Mouse (Mus musculus) stomach, postnatal 0 days (tissue): Measurements from ENCODE around the gene Ndufs8. TPM values are rescaled to one million over a fixed set of nuclear protein-coding genes. Genes with fewer than 3 reads are reported as not detected.

Experiments
- ATAC-seq: fragments of 200-750 bp; cut with Nextera tagmentation; 2 replicates; pipeline ENCODE4 v1.8.0; 2017; ENCODE audit not compliant: low FRiP score, low TSS enrichment
- DNase-seq: peaks from one replicate; pipeline ENCODE4 v3.0.0-alpha.2; 2016; ENCODE audit warnings: low spot score
- H3K27ac ChIP-seq: fragments of 300-500 bp; sonication (generic); replicated peaks from 2 replicates; pipeline ENCODE4 v1.5.1; 2014; ENCODE audit warnings: mild to moderate bottlenecking, control low read depth
- H3K27me3 ChIP-seq: fragments of 300-500 bp; sonication (generic); 2 replicates; pipeline ENCODE4 v1.6.1; 2014; ENCODE audit warnings: low read length; ENCODE audit not compliant: control insufficient read depth, insufficient read depth
- H3K36me3 ChIP-seq: fragments of 300-500 bp; sonication (generic); 2 replicates; pipeline ENCODE4 v1.6.1; 2014; ENCODE audit warnings: low read length, mixed read lengths; ENCODE audit not compliant: control insufficient read depth, insufficient read depth
- H3K4me1 ChIP-seq: fragments of 300-500 bp; sonication (generic); replicated peaks from 2 replicates; pipeline ENCODE4 v1.6.1; 2014; ENCODE audit warnings: antibody characterized with exemption; ENCODE audit not compliant: control insufficient read depth, insufficient read depth
- H3K4me2 ChIP-seq: fragments of 300-500 bp; sonication (generic); replicated peaks from 2 replicates; pipeline ENCODE4 v1.6.1; 2014; ENCODE audit warnings: low read depth, mild to moderate bottlenecking, control low read depth, moderate library complexity
- H3K4me3 ChIP-seq: fragments of 300-500 bp; sonication (generic); 2 replicates; pipeline ENCODE4 v1.5.1; 2014; ENCODE audit warnings: low read depth, low read length, control low read depth
- H3K9ac ChIP-seq: fragments of 300-500 bp; sonication (generic); 2 replicates; pipeline ENCODE4 v1.6.1; 2014; ENCODE audit warnings: mild to moderate bottlenecking, low read length, control low read depth, mixed read lengths
- H3K9me3 ChIP-seq: fragments of 300-500 bp; sonication (generic); 2 replicates; pipeline ENCODE4 v1.6.1; 2016; ENCODE audit warnings: low read length; ENCODE audit not compliant: control insufficient read depth
- CTCF ChIP-seq: IDR thresholded peaks from 2 replicates; pipeline ENCODE4 v1.5.1; 2016; ENCODE audit warnings: antibody characterized with exemption, low read depth, mild to moderate bottlenecking, moderate library complexity
- EP300 ChIP-seq: optimal IDR thresholded peaks from 2 replicates; pipeline ENCODE3; 2016; ENCODE audit warnings: antibody characterized with exemption
- whole genome bisulfite sequencing: fragments of 180-500 bp; shearing (Covaris S2); extraction: QIAGEN DNeasy Blood & Tissue Kit; methylation state at CpG from one replicate; pipeline ENCODE4 v1.1.7; 2014; 5-methylcytosine and 5-hydroxymethylcytosine counted together
- polyA plus RNA-seq: library from polyadenylated mRNA; unstranded; fragments of >200 nt; fragmentation: Nextera tagmentation; extraction: Ambion mirVana; gene quantifications from 2 replicates; pipeline ENCODE4 v1.2.1, GENCODE M21; 2015

Gene Ndufs8
- polyA plus RNA-seq, 1 experiment from 2014 or later, result 284 TPM

GRCm38 (mm10) chr19:3924190-3924589, 11.6 kb upstream of the Ndufs8 start:
- Histone ChIP-seq H3K4me1 (no peaks in the 10 kb centered on the region), H3K27ac (0 out of 2 replicates have a peak overlapping the region, but pooled peaks have one; percentile 35), H3K36me3 (no peaks in the 10 kb centered on the region), H3K4me2 (no peak overlapping the region), H3K9me3 (no peaks in the 10 kb centered on the region), H3K9ac (no peak overlapping the region), H3K4me3 (no peak overlapping the region), H3K27me3 (no peaks in the 10 kb centered on the region)
- ATAC-seq, result no peak
- TF ChIP-seq CTCF, result no peak
- no peak for TF ChIP-seq EP300
- no peak for DNase-seq
- 64% methylated on average over 8 of the region's 8 CpGs for WGBS

- 46% methylated on average over 13 of the region's 13 CpGs for WGBS
- DNase-seq (no peak), ATAC-seq (0 out of 2 replicates have a peak, but pooled peaks have one; percentile 22)
- Histone ChIP-seq H3K4me3 (no peak overlapping the region), H3K9ac (no peak overlapping the region), H3K27me3 (no peaks in the 10 kb centered on the region), H3K9me3 (no peaks in the 10 kb centered on the region), H3K27ac (0 out of 2 replicates have a peak overlapping the region, but pooled peaks have one; percentile 35), H3K36me3 (no peaks in the 10 kb centered on the region), H3K4me1 (no peaks in the 10 kb centered on the region), H3K4me2 (no peak overlapping the region)
- TF ChIP-seq CTCF (no peak), EP300 (no peak)
Measured at GRCm38 (mm10) chr19:3923586-3923985, 11.0 kb upstream of the Ndufs8 start.

GRCm38 (mm10) chr19:3922661-3923371, 10.2 kb upstream of the Ndufs8 start:
- Histone ChIP-seq H3K4me1 (no peaks in the 10 kb centered on the region), H3K36me3 (no peaks in the 10 kb centered on the region), H3K9ac (no peak overlapping the region), H3K4me3 (no peak overlapping the region), H3K4me2 (no peak overlapping the region), H3K9me3 (no peaks in the 10 kb centered on the region), H3K27me3 (no peaks in the 10 kb centered on the region), H3K27ac (peak overlapping the region; percentile 18; the same call in 1 of the 2 replicates)
- TF ChIP-seq CTCF, result no peak
- no peak for TF ChIP-seq EP300
- ATAC-seq (no peak), DNase-seq (no peak)
- 44% methylated on average over 10 of the region's 10 CpGs for WGBS

- Histone ChIP-seq H3K4me1 (no peaks in the 10 kb centered on the region), H3K27ac (no peak overlapping the region), H3K27me3 (no peaks in the 10 kb centered on the region), H3K36me3 (no peaks in the 10 kb centered on the region), H3K9ac (no peak overlapping the region), H3K9me3 (no peaks in the 10 kb centered on the region), H3K4me3 (no peak overlapping the region), H3K4me2 (no peak overlapping the region)
- ATAC-seq (no peak), DNase-seq (no peak)
- TF ChIP-seq EP300 (no peak), CTCF (no peak)
Measured at GRCm38 (mm10) chr19:3919928-3920327, 7.4 kb upstream of the Ndufs8 start.

- Histone ChIP-seq H3K9me3 (no peaks in the 10 kb centered on the region), H3K4me2 (no peak overlapping the region), H3K36me3 (no peaks in the 10 kb centered on the region), H3K4me1 (peaks cover 3% of the 10 kb centered on the region; the same call in 1 of the 2 replicates), H3K27ac (no peak overlapping the region), H3K4me3 (no peak overlapping the region), H3K9ac (no peak overlapping the region), H3K27me3 (no peaks in the 10 kb centered on the region)
- ATAC-seq, result no peak
- TF ChIP-seq EP300, result no peak
- no peak for TF ChIP-seq CTCF
- no peak for DNase-seq
- WGBS, result 71% methylated on average over 11 of the region's 11 CpGs
Measured at GRCm38 (mm10) chr19:3916727-3917126, 4.2 kb upstream of the Ndufs8 start.

GRCm38 (mm10) chr19:3914535-3914934, 2.0 kb upstream of the Ndufs8 start:
- peaks cover 4% of the 10 kb centered on the region for H3K36me3 ChIP-seq
- no peak overlapping the region for H3K4me3 ChIP-seq
- peaks cover 3% of the 10 kb centered on the region; the same call in 1 of the 2 replicates for H3K4me1 ChIP-seq
- ATAC-seq, result no peak
- no peak for DNase-seq
- no peaks in the 10 kb centered on the region for H3K9me3 ChIP-seq
- no peak overlapping the region for H3K27ac ChIP-seq
- H3K9ac ChIP-seq, result no peak overlapping the region
- 91% methylated on average over 5 of the region's 5 CpGs for WGBS
- no peak overlapping the region for H3K4me2 ChIP-seq
- no peaks in the 10 kb centered on the region for H3K27me3 ChIP-seq
- TF ChIP-seq EP300, result no peak
- TF ChIP-seq CTCF, result no peak
